Mouse (Mus musculus) C2C12 (cell line): ENCODE measurements around the gene Gm43951.

ENCODE experiments used
- CEBPB ChIP-seq: IDR thresholded peaks from one replicate; pipeline ENCODE4 v1.6.1; 2011; ENCODE audit warnings: low read depth, mild to moderate bottlenecking, control low read depth, moderate library complexity
- CTCF ChIP-seq: IDR thresholded peaks from one replicate; pipeline ENCODE4 v1.5.1; 2011; ENCODE audit not compliant: control insufficient read depth, insufficient read depth, insufficient read length

DNA sequence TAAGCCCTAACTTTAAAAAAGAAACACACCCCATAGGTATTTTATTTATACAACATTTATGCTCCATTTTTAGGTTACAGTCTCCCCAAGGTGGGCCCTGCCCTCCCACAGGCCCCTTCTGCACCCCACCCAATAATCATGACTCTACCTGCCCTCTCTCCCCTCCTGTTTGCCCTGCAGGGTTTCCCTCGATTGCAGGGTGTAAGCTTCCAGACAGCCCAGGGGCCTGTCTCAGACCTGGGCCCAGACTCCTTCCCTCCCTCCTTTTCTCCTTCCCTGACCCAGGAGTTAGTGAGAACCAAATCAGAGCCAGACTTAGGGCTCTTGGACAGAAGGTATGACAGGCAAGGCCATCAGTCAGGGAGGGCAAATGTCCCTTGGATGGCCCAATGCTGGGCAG, 26.4 kb upstream of the Gm43951 start:
- TF ChIP-seq CTCF (no peak), CEBPB (no peak)
